Mouse (Mus musculus) kidney, postnatal 25 days (tissue): ENCODE data around the gene 4933405O20Rik.

Experiments used
- DNase-seq, 2 experiments: peaks; one replicate each; pipeline ENCODE4 v3.0.0; 2021; ENCODE audit warnings: mixed read lengths in 2 of 2

4933405O20Rik gene

GRCm38 (mm10) chr7:50598890-50599289 is at the start of gene 4933405O20Rik:
Gene 4933405O20Rik, plus strand, starts transcription at chr7:50599190.
- no peak for DNase-seq

- DNase-seq: no peak
Observed at GRCm38 (mm10) chr7:50549572-50549971, 49.4 kb upstream of the 4933405O20Rik start.

- no peak for DNase-seq
Observed at GRCm38 (mm10) chr7:50551426-50551825, 47.6 kb upstream of the 4933405O20Rik start.

GRCm38 (mm10) chr7:50562708-50563107 is 36.3 kb upstream of the 4933405O20Rik start:
- no peak for DNase-seq

- no peak for DNase-seq
Observed at GRCm38 (mm10) chr7:50573841-50574240, 25.1 kb upstream of the 4933405O20Rik start.

GRCm38 (mm10) chr7:50588642-50589424 is 10.2 kb upstream of the 4933405O20Rik start:
- DNase-seq: no peak

- DNase-seq: no peak
Observed at GRCm38 (mm10) chr7:50614101-50614500, 15.1 kb downstream of the 4933405O20Rik start.

- DNase-seq: no peak
Observed at GRCm38 (mm10) chr7:50629186-50629585, 30.2 kb downstream of the 4933405O20Rik start.

GRCm38 (mm10) chr7:50633147-50633546 is 34.2 kb downstream of the 4933405O20Rik start:
- no peak for DNase-seq
